Comparison of ENCODE assay signal across 9 mouse cellular contexts in genomic region chr1:87265200-87265599, GRCm38 (mm10). TPM values are rescaled to one million over a fixed set of nuclear protein-coding genes. Genes with fewer than 3 reads are reported as not detected.
DNase-seq lines count a peak whose midpoint lies in the region; ATAC-seq and TF ChIP-seq lines count a peak whose summit lies in the region.
"Had no signal": no experiment of that assay in that cellular context is flagged by ENCODE, and none has a peak within 500 bp of the region (broad histone marks: within the 10 kb centered on the region; RNA-seq: fewer than 3 reads in every experiment).

No protein-coding gene starts in this region.

- TF ChIP-seq CTCF in testis, adult 2 months (IDR thresholded peaks at IDR 0.05; ENCODE audit: control insufficient read depth, insufficient read depth, insufficient replicate concordance, low read depth, low read length), result no peak
- TF ChIP-seq CTCF in stomach, postnatal 0 days (IDR thresholded peaks at IDR 0.05; ENCODE audit: low read depth), result no peak

- ATAC-seq in heart, embryonic 16.5 days (replicated peaks; ENCODE audit: extremely low read depth, insufficient read depth, low FRiP score), result no peak
- no peak for ATAC-seq in limb, embryonic 15.5 days (ENCODE audit: insufficient number of reproducible peaks, low FRiP score, low TSS enrichment, low read depth)
- ATAC-seq in stomach, postnatal 0 days (ENCODE audit: low FRiP score, low TSS enrichment), result no peak

- no peaks in the 10 kb centered on the region for H3K36me3 ChIP-seq in testis, adult 2 months (ENCODE audit: control insufficient read depth, insufficient read depth, low read length)
- H3K36me3 ChIP-seq in heart, embryonic 16.5 days (ENCODE audit: control insufficient read depth, insufficient read depth), result no peaks in the 10 kb centered on the region
- H3K36me3 ChIP-seq in limb, embryonic 15.5 days, result no peaks in the 10 kb centered on the region
- H3K36me3 ChIP-seq in stomach, postnatal 0 days (ENCODE audit: control insufficient read depth, insufficient read depth, low read length), result no peaks in the 10 kb centered on the region

- H3K27ac ChIP-seq in testis, adult 2 months (ENCODE audit: control insufficient read depth, insufficient read depth, low read depth, low read length), result peak overlapping the region; percentile 70
- H3K27ac ChIP-seq in heart, embryonic 16.5 days (ENCODE audit: low read length), result no peak overlapping the region
- no peak overlapping the region for H3K27ac ChIP-seq in limb, embryonic 15.5 days
- H3K27ac ChIP-seq in stomach, postnatal 0 days (replicated peaks), result no peak overlapping the region

- H3K9ac ChIP-seq in heart, embryonic 16.5 days (ENCODE audit: low read length), result no peak overlapping the region
- H3K9ac ChIP-seq in limb, embryonic 15.5 days, result no peak overlapping the region
- H3K9ac ChIP-seq in stomach, postnatal 0 days (ENCODE audit: low read length), result no peak overlapping the region

- peaks cover 23% of the 10 kb centered on the region for H3K4me1 ChIP-seq in testis, adult 2 months (ENCODE audit: control insufficient read depth, insufficient read depth, low read length)
- peaks cover 12% of the 10 kb centered on the region for H3K4me1 ChIP-seq in heart, embryonic 16.5 days (ENCODE audit: control insufficient read depth, insufficient read depth, low read length)
- peaks cover 25% of the 10 kb centered on the region for H3K4me1 ChIP-seq in limb, embryonic 15.5 days
- H3K4me1 ChIP-seq in stomach, postnatal 0 days (replicated peaks; ENCODE audit: control insufficient read depth, insufficient read depth), result peaks cover 6% of the 10 kb centered on the region; the same call in 1 of the 2 replicates

- H3K27me3 ChIP-seq in testis, adult 2 months (ENCODE audit: control insufficient read depth, insufficient read depth, low read length), result no peaks in the 10 kb centered on the region
- H3K27me3 ChIP-seq in heart, embryonic 16.5 days (ENCODE audit: control insufficient read depth, insufficient read depth, low read length), result peaks cover 60% of the 10 kb centered on the region
- peaks cover 66% of the 10 kb centered on the region for H3K27me3 ChIP-seq in limb, embryonic 15.5 days
- peaks cover 19% of the 10 kb centered on the region; the same call in 1 of the 2 replicates for H3K27me3 ChIP-seq in stomach, postnatal 0 days (ENCODE audit: control insufficient read depth, insufficient read depth, low read length)

- peak overlapping the region; percentile 80 for H3K4me3 ChIP-seq in testis, adult 2 months (ENCODE audit: control insufficient read depth, low read depth, low read length)
- H3K4me3 ChIP-seq in heart, embryonic 16.5 days (ENCODE audit: low read length), result peak overlapping the region; percentile 53
- peak overlapping the region; percentile 50 for H3K4me3 ChIP-seq in limb, embryonic 15.5 days
- peak overlapping the region; percentile 46 for H3K4me3 ChIP-seq in stomach, postnatal 0 days (ENCODE audit: low read depth, low read length)

- no peak for TF ChIP-seq POLR2A in testis, adult 2 months (IDR thresholded peaks at IDR 0.05; ENCODE audit: control insufficient read depth, low read depth, low read length)

- WGBS in heart, embryonic 16.5 days, result 2% methylated on average over 10 of the region's 13 CpGs
- under 1% methylated on average over 13 of the region's 13 CpGs for WGBS in limb, embryonic 15.5 days
- WGBS in stomach, postnatal 0 days, result 2% methylated on average over 13 of the region's 13 CpGs

- TF ChIP-seq EP300 in stomach, postnatal 0 days (optimal IDR thresholded peaks at IDR 0.05), result no peak

- no peak for DNase-seq in testis, postnatal 10 days (ENCODE audit: low spot score)
- no peak for DNase-seq in stomach, postnatal 0 days (ENCODE audit: low spot score)
- DNase-seq in layer of hippocampus, adult 18-20 months (ENCODE audit: low spot score in 2 of 2), result no peak
- DNase-seq in right cerebral cortex, postnatal 4 days, result no peak
- no peak for DNase-seq in yolk sac, embryonic 10.5 days (ENCODE audit: low spot score)

- peak overlapping the region; percentile 78 for H3K4me2 ChIP-seq in heart, embryonic 16.5 days (ENCODE audit: low read depth, low read length)
- peak overlapping the region; percentile 97 for H3K4me2 ChIP-seq in limb, embryonic 15.5 days
- H3K4me2 ChIP-seq in stomach, postnatal 0 days (replicated peaks; ENCODE audit: low read depth), result peak overlapping the region; percentile 76; the same call in 1 of the 2 replicates

- no peaks in the 10 kb centered on the region for H3K9me3 ChIP-seq in heart, embryonic 16.5 days (replicated peaks; ENCODE audit: control insufficient read depth, low read length)
- no peaks in the 10 kb centered on the region for H3K9me3 ChIP-seq in limb, embryonic 15.5 days
- no peaks in the 10 kb centered on the region for H3K9me3 ChIP-seq in stomach, postnatal 0 days (ENCODE audit: control insufficient read depth, low read length)

RNA-seq across cellular contexts. Expression of gene Efhd1, which starts 1.0 kb away (rescaled TPM):
- 418 and 483 TPM in 2 replicates for polyA plus RNA-seq in testis, adult 2 months (2012; rRNA removed)
- polyA plus RNA-seq in heart, embryonic 16.5 days (2015; fragmentation: Nextera tagmentation; extraction: Ambion mirVana), result 0.46 and 0.76 TPM in 2 replicates
- polyA plus RNA-seq in limb, embryonic 15.5 days (2015; fragmentation: Nextera tagmentation; extraction: Ambion mirVana), result 3.0 and 3.4 TPM in 2 replicates
- 0.50 and 0.73 TPM in 2 replicates for polyA plus RNA-seq in stomach, postnatal 0 days (2015; fragmentation: Nextera tagmentation; extraction: Ambion mirVana)
- 10 to 100 TPM; 19.1 to 20.0 TPM for total RNA-seq in layer of hippocampus, adult 18-20 months (2021)
- total RNA-seq: common myeloid progenitor, adult 5-6 weeks had no signal

RNA-seq across cellular contexts. Expression of gene Eif4e2, which starts 51.5 kb away (rescaled TPM):
- polyA plus RNA-seq in testis, adult 2 months (2012; rRNA removed), result 127 and 132 TPM in 2 replicates
- polyA plus RNA-seq in heart, embryonic 16.5 days (2015; fragmentation: Nextera tagmentation; extraction: Ambion mirVana), result 100 and 104 TPM in 2 replicates
- polyA plus RNA-seq in limb, embryonic 15.5 days (2015; fragmentation: Nextera tagmentation; extraction: Ambion mirVana), result 176 and 179 TPM in 2 replicates
- polyA plus RNA-seq in stomach, postnatal 0 days (2015; fragmentation: Nextera tagmentation; extraction: Ambion mirVana), result 128 and 135 TPM in 2 replicates
- 10 to 100 TPM; 56.9 to 59.4 TPM for total RNA-seq in layer of hippocampus, adult 18-20 months (2021)

Comparison
In these comparisons a context has a peak if more than half of its experiments do, and no peak if none do; other contexts are left out.
1. RNA of gene Efhd1, which starts 1.0 kb away (polyA plus RNA-seq): 418 to 483 TPM in testis, adult 2 months; 3.0 to 3.4 TPM in limb, embryonic 15.5 days, 0.46 to 0.76 TPM in heart, embryonic 16.5 days and 0.50 to 0.73 TPM in stomach, postnatal 0 days; every median in the first group is over 10 times any median in the second.
2. Peak in every context shown above with its lines, with median percentiles within 50 percentile points of each other: H3K4me3 ChIP-seq and H3K4me2 ChIP-seq.